Comparison of ENCODE assay signal across 36 mouse cellular contexts in genomic region chr16:36507300-36507699, GRCm38 (mm10). TPM values are rescaled to one million over a fixed set of nuclear protein-coding genes. Genes with fewer than 3 reads are reported as not detected.
"Had no signal": no experiment of that assay in that cellular context is flagged by ENCODE, and none has a peak within 500 bp of the region (broad histone marks: within the 10 kb centered on the region; RNA-seq: fewer than 3 reads in every experiment).

No protein-coding gene starts in this region.

- H3K9ac ChIP-seq: embryonic facial prominence, embryonic 12.5 days; embryonic facial prominence, embryonic 13.5 days; embryonic facial prominence, embryonic 15.5 days; forebrain, embryonic 12.5 days; forebrain, embryonic 13.5 days; forebrain, embryonic 15.5 days; forebrain, postnatal 0 days had no signal

- H3K4me1 ChIP-seq: embryonic facial prominence, embryonic 10.5 days; embryonic facial prominence, embryonic 12.5 days; embryonic facial prominence, embryonic 13.5 days; embryonic facial prominence, embryonic 15.5 days; forebrain, embryonic 10.5 days; forebrain, embryonic 12.5 days; forebrain, embryonic 13.5 days; forebrain, embryonic 15.5 days had no signal

- ATAC-seq: forebrain, embryonic 13.5 days; forebrain, embryonic 14.5 days; forebrain, embryonic 15.5 days; forebrain, embryonic 16.5 days; forebrain, postnatal 0 days had no signal

- H3K27me3 ChIP-seq: embryonic facial prominence, embryonic 12.5 days; embryonic facial prominence, embryonic 13.5 days; embryonic facial prominence, embryonic 15.5 days; forebrain, embryonic 12.5 days; forebrain, embryonic 13.5 days; forebrain, embryonic 15.5 days had no signal

- H3K27ac ChIP-seq: embryonic facial prominence, embryonic 10.5 days; embryonic facial prominence, embryonic 12.5 days; embryonic facial prominence, embryonic 13.5 days; embryonic facial prominence, embryonic 15.5 days; forebrain, embryonic 10.5 days; forebrain, embryonic 12.5 days; forebrain, embryonic 13.5 days; forebrain, embryonic 15.5 days; gastrocnemius, adult 2 months; heart, adult 2 months had no signal

- DNase-seq: cerebellum, adult 9-10 months; cerebellum, adult 9-11 months; cerebellum, postnatal 10 days; cerebellum, postnatal 14 days; cerebellum, postnatal 25 days; cerebellum, postnatal 36 days; embryo, embryonic 11 days; forebrain, postnatal 0 days; gastrocnemius, adult 2 months; gastrocnemius, postnatal 10 days; gastrocnemius, postnatal 14 days; gastrocnemius, postnatal 25 days; gastrocnemius, postnatal 36 days; heart, adult 11 months; heart, adult 18-20 months; heart, adult 2 months had no signal

- H3K4me2 ChIP-seq: embryonic facial prominence, embryonic 12.5 days; embryonic facial prominence, embryonic 13.5 days; embryonic facial prominence, embryonic 15.5 days; forebrain, embryonic 12.5 days; forebrain, embryonic 13.5 days; forebrain, embryonic 15.5 days had no signal

- H3K9me3 ChIP-seq: embryonic facial prominence, embryonic 10.5 days; embryonic facial prominence, embryonic 12.5 days; embryonic facial prominence, embryonic 13.5 days; embryonic facial prominence, embryonic 15.5 days; forebrain, embryonic 10.5 days; forebrain, embryonic 12.5 days; forebrain, embryonic 13.5 days; forebrain, embryonic 15.5 days had no signal

- H3K36me3 ChIP-seq: embryonic facial prominence, embryonic 10.5 days; embryonic facial prominence, embryonic 12.5 days; embryonic facial prominence, embryonic 13.5 days; embryonic facial prominence, embryonic 15.5 days; forebrain, embryonic 10.5 days; forebrain, embryonic 12.5 days; forebrain, embryonic 15.5 days had no signal

- H3K4me3 ChIP-seq: embryonic facial prominence, embryonic 10.5 days; embryonic facial prominence, embryonic 12.5 days; embryonic facial prominence, embryonic 13.5 days; embryonic facial prominence, embryonic 15.5 days; erythroblast, embryonic 14.5 days; forebrain, embryonic 10.5 days; forebrain, embryonic 12.5 days; forebrain, embryonic 13.5 days; forebrain, embryonic 15.5 days; gastrocnemius, adult 2 months; heart, adult 2 months had no signal

RNA-seq across cellular contexts. Expression of gene Stfa3, which starts 52.1 kb away (rescaled TPM):
- total RNA-seq: common myeloid progenitor, adult 5-6 weeks; forebrain, postnatal 0 days; gastrocnemius, adult 18-20 months; gastrocnemius, adult 2 months; gastrocnemius, adult 8-10 months; gastrocnemius, postnatal 14 days; gastrocnemius, postnatal 25 days; gastrocnemius, postnatal 36 days; heart, adult 18-20 months; heart, adult 2 months; heart, adult 8-10 months had no signal
- polyA plus RNA-seq: cortical plate, adult 2 months; embryonic facial prominence, embryonic 10.5 days; erythroblast, embryonic 14.5 days; forebrain, embryonic 10.5 days; forebrain, embryonic 11.5 days; forebrain, embryonic 12.5 days; forebrain, embryonic 13.5 days; forebrain, embryonic 14.5 days; forebrain, embryonic 15.5 days; forebrain, embryonic 16.5 days; forebrain, postnatal 0 days; frontal cortex, adult 2 months; gonadal fat pad, adult 2 months; heart, adult 2 months had no signal

RNA-seq across cellular contexts. Expression of gene Casr, which starts 54.6 kb away (rescaled TPM):
- total RNA-seq: common myeloid progenitor, adult 5-6 weeks; granulocyte monocyte progenitor cell, adult 5-6 weeks; heart, adult 18-20 months had no signal
- polyA plus RNA-seq: erythroblast, embryonic 14.5 days; forebrain, embryonic 13.5 days; forebrain, embryonic 14.5 days; heart, adult 2 months had no signal
